Mouse (Mus musculus) ES-Bruce4 (cell line): ENCODE data around the gene Hspa12a.

ENCODE experiments used
- CTCF ChIP-seq: IDR thresholded peaks from one replicate; pipeline ENCODE4 v1.8.1; 2011; ENCODE audit warnings: low read depth, low read length
- EP300 ChIP-seq: IDR thresholded peaks from 2 replicates; pipeline ENCODE4 v1.6.1; 2011; ENCODE audit warnings: low read depth, low read length; ENCODE audit not compliant: insufficient read depth

- TF ChIP-seq CTCF (no peak), EP300 (no peak)
Observed at GRCm38 (mm10) chr19:58952236-58952635, 8.8 kb upstream of the Hspa12a start.
